Mouse (Mus musculus): ENCODE results near the gene Ddi2.

The Ddi2 gene

DNA sequence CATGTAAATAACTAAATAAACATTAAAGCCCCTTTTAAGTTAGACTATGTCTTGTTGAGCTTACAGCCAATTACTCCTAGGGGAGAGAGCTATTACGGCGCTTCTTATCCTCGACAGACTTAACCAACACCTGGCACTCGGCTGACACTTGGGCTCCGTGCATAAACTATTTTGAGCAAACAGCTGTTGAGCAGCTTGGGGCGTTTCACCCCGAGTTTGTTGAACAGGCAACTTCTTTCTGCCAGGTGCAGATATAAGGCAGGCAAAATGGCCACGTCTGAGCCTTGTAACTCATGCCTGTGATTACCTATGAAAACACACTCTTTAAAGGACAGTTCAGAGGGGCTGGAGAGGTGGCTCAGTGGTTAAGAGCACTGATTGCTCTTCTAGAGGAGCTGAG lies 14.8 kb upstream of the Ddi2 start:
- DNase-seq = no peak

DNA sequence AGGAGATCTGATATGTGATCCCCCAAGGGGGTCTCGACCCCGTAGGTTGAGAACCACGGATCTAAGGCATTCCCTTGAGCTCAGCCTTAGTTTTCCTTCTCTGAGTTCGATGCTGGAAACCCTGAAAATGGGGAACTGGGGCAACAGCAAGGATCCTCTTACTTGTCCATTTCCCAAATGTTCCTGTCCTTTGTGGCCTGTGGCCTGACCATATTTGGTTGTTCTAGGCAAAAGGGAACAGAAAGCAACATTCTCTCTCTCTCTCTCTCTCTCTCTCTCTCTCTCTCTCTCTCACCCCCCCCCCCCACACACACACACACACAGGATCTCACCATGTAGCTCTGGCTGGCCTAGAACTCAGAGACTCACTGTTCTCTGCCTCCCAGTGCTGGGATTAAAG lies 13.6 kb upstream of the Ddi2 start:
- DNase-seq = no peak

DNA sequence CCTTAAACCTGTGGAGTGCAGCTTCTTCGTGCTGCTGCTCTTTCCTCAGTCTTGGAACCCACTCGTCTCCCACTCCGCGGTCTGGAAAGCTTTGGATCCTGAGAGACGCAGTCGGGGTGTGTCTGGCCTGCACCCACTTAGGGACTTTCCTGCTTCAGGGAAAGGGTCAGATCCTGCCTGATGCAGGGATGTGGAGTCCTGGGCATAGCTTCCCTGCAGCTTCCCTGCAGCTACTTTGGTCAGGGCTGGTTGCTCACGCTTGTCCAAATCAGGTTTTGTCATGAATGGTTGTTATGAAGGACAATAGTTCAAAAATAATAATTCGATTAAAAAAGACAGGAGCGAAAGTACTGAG lies 12.0 kb upstream of the Ddi2 start:
- DNase-seq = no peak

DNA sequence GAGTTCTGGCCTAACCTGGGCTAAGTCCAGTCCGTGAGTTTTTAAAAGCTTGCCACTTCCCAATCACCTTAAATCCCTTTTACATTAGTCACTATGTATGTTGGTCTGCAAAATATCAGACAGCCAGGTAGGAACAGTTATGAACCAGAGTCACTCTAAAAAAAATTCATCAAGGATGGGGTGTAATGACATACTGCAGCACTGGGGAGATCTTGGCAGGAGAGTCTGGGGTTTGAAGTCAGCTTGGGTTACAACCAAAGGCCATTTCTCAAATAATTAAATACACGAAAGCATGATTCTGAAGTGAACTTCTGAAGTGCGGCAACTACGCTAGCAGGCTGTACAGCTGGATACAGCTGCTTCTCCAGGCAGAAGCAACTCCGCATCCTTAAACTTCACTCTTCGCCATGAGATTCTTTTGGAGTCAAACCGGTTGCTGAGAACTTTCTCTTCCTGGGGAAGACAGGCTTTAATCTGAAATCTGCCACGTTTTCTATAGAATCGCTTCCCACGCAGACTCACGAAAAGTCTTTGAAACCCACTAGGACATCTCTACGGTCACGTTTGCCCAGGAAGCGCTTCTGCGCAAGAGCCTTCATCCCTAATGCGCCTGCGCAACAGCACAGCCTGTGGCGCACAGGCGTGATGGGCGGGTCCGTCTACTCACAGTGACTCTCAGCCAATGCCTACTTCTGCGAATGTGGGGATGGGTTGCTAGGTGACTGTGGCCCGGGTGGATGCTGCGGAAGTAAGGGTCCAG lies 11.4 kb upstream of the Ddi2 start:
- DNase-seq = peak; percentile 93

DNA sequence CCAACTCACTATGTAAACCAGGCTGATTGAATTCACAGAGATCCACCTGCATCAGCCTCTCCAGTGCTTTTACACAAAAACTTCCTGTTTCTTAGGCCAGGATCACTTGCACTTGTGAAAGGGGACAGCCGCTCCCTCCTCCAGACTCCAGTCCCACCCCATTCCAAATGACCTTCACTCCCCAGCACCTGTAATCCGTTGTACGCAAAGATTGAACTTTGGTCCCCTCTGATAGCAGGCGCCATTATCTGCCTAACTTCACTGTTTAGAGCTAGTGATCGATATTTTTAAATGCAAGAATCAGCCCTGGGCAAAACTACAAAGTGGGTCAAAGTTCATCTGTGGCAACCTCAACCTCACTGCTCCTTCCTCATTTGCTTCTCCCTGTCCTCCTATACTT lies 8.5 kb upstream of the Ddi2 start:
- no peak for DNase-seq

DNA sequence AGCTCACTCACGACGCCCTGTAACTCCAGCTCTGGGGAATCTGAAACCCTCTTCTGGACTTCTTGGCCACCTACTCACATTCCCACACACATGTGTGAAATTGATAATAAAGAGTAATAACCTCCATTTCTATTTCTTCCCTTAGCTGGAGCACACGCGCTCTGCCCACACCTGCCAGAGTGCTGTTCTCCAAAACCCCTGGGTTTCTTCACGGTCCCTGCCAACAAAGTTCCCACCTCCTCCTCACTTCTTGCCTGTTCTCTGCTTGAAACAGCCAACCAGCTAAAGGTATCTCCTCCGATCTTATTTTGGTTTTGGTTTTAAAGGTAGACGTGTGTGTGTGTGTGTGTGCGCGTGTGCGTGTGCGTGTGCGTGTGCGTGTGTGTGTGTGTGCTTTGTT lies 7.2 kb upstream of the Ddi2 start:
- DNase-seq = no peak

DNA sequence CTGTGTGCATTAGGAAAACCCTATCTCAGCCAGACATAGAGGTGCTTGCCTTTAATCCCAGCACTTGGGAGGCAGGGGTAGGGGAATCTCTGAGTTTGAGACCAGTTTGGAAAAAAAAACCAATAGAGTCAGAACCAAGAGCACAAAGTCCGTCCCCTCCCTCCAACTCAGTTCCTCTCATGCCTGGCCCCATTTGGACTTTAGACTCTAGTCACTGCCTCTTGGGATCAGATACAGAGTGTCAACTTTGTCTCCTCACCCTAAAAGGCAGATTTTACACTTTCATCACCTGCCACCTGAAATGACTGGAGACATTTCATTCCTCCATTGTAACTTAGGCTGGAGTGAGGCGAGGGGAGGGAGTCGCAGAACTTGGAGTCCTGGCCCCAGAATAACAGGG lies 6.0 kb upstream of the Ddi2 start:
- no peak for DNase-seq

DNA sequence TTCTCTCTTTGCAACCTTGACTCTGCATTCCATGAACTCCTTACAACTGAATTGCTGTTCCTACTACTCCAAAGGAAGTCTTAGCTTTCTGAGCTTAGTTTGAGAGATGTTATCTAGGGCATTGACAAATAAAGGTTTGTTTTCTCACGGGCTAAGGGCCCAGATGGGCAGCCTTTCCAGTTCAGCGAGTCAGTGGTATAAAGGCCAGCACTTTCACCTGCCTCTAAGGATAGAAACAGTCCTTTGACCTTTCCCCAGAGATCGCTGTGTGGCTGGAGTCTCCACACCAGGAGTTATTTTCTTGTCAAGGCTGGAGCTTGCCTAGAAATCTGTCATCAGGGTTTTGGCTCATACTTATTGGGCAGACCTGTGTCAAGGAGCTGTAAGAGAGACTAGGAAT lies 2.5 kb upstream of the Ddi2 start:
- no peak for DNase-seq

DNA sequence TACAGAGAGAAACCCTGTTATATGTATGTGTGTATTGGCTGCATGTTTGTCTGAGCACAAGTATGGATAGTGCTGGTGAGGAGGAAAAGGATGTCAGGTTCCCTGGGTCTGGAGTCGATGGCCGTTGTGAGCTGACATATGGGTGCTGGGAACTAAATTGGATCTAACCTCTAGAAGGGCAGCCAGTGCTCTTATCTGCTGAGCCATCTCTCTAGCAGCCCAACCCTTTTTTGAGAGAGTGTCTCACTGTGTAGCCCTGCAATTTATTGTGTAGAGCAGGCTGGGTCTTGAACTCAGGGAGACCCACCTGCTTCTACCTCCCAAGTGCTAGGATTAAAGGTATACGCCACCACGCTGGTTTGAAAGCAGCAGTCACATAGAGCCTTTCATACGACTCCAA lies 2.1 kb upstream of the Ddi2 start:
- no peak for DNase-seq

DNA sequence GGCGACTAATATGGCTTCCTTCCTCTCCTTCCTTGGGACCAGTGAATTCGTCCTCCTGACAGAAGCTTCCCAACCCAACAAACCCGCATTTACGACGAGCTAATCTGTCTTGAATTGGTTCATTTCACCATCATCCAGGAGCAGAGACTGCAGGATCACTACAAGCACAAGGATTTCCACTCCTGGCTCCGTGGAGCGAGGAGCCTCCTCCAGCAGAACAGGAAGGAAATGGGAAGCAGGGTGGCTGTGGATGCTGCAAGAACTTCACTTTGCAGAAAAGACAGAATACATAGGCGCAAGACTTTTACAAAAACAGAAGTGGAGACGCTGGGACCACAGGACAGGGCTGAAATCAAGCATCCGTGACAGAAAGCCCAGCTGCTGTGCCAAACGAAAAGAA lies 1.4 kb upstream of the Ddi2 start:
- DNase-seq = no peak

DNA sequence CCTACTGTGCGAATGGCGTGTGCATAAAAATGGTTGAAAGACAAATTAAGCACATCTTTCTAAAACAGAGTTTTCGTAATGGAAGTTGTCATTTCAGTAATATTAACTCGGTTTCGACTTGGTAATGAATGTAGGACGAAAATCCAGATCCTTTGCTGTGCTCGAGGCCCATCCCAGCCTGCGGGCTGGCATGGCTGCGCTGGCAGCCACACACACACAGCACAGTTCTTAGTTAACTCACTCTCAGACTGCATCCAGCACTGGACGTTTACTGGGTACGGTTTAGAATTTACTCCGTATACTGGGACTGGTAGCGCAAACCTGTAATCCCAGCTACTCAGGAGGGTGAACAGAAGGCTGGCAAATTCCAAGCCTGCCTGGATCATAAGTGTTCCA lies 452 bp upstream of the Ddi2 start:
- DNase-seq = peak; percentile 26

DNA sequence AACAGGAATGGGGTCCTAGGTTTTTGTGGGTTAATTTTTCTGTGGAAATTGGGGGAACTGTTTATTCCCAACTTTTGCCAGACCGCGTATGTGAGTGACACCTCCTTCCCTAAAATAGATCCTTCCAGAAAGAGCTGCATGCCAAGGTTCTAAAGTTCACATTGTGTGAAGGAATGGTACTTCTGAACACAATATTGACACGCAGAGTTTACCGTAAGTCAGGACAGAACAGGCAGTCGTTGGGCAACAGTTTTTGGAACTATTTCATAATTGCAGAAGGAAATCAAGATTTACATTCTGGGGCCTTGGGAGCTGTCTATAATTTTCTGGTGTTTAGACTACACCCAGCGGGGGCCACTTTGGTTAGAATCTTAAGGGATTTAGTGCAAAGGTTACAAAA lies 1.3 kb downstream of the Ddi2 start:
- no peak for DNase-seq

DNA sequence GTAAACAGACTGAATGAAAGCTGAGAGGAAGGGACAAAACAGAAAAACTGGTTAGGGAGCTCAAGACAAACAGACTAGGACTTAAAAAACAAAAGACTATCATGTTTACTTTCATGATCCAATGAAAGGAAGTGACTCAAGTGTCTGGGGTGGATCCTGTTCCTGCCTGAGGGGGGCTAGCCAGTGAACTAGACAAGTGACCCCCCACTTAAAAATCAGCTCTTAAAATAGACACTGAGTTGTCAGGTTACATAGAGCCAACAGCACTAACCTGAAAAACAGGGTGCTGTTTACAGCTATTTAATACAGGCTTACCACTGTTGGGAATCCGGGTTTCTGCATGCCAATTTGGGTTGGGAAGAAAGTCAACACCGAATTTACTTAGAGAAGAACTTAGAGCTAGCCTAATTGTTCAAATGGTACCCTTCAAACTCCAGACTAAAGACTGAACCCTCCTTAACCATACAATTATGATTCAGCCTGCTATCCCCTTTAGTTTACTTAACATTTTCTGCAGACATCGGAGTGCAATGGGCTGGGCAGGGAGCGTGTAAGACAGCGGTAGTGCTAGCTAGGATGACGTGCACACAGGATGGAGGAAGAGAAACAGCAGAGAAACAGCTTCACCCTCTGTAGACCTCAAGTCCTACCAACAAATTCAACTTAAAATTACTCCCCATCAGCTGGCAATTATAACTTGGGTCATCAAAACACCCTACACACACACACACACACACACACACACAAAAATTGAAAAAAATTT lies 2.3 kb downstream of the Ddi2 start:
- DNase-seq = peak; percentile 12

DNA sequence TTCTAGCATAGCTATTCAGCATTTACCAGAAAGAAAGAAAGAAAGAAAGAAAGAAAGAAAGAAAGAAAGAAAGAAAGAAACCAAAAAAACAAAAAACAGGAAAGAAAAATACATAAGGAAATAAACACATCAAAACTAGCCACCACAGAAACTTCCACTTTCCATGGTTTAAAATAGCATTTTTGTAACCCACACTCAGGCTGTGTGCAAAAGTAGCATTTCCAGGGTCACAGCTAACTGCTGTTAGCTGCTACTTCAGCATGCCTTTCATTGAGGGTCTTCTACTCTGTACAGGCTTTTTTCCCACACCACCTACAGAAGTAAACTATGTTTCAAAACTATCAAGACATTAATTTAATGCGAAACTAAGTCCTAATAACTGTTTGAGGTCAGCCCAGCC lies 3.9 kb downstream of the Ddi2 start:
- no peak for DNase-seq

DNA sequence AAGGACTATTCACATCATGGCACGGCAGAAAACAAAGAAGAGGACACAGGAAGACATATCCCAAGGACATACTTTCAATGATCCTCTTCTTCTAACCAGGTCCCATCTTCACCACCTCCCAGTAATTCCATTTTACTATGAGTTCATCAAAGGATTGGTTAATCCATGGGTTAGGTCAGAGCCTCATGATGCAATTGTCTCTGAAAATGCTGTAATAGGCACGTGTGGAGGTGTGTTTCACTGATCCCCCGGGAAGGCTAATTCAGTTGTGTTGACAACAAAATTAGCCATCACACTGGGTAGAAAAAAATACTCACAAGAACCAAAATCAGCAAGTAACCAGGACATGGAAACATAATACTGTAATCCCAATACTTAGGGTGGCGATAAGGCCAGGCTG lies 5.6 kb downstream of the Ddi2 start:
- DNase-seq = no peak

DNA sequence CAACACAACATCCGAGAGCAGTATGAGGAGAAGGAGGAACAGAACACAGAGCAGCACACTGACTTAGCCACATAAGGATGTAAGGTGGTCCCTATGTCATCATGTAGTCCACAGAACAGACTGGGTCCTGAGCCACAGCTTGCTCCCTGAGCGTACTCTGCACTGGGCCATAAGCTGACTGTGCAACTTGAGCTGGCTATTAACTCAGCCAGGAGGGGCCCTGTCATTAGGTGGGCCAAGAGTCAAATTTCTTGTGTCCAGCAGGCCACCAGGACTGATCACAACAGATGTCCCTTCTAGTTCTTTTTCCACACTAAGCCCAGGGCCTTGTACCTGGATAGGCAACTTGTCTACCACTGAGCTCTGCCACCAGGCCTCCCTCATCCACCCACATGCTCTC lies 8.2 kb downstream of the Ddi2 start:
- DNase-seq = no peak

DNA sequence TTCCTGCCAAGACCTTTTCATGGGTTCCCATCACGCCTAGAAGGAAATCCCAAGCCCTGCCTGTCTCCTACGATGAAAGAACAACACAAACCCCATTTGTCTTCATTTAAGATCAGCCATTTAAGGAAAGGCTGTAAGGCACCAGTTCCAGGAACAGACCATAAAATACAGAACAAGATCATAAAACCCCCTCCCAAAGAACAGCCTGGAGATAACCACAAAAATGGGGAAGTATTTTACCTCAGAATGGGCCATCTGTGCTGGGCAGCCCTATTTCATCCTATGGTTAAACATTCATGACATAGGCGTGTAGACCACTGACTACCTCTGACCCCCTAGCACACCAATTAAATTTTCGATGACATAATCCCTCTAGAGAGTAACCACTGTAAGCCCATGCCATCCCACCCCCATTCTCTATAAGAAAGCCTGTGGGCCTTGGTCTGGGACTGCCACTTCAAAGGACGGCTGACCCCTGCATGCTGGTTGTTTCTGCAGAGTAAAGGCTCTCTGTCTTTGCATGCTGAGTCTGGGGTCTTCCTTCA lies 9.5 kb downstream of the Ddi2 start:
- DNase-seq = no peak

DNA sequence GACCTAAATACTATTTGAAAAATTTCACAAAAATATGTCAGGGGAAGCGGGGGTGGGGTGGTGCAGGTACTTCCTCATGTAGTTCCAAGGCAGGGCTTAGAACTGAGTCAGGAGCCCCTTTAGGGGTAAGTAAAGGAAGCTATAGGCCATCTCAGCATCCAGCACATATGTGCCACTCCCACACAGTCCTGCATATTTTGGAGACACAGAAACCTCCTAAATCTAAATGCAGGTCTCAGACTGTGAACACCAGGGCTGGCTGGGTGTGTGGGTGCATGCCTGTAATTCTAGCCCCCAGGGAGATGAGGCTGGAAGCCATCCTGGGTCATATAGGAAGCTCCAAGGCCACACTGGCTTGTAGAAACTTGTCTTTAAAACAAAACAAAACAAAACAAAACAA lies 12.0 kb downstream of the Ddi2 start:
- DNase-seq = no peak

DNA sequence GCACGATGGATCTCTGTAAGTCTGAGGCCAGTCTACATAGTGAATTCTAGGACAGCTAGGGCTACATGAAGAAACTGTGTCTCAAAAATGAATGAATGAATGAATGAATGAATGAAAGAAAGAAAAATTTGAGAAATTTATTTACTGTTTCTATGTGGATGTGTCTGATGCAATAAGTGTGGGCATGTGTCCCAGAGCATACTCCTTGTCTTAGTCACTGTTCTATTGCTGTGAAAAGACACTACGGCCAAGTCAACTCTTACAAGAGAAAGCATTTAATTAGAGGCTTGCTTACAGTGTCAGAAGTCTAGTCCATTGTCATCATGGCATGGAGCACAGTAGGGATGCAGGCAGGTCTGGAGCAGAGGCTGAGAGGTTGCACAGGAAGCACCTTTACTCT lies 14.2 kb downstream of the Ddi2 start:
- no peak for DNase-seq

DNA sequence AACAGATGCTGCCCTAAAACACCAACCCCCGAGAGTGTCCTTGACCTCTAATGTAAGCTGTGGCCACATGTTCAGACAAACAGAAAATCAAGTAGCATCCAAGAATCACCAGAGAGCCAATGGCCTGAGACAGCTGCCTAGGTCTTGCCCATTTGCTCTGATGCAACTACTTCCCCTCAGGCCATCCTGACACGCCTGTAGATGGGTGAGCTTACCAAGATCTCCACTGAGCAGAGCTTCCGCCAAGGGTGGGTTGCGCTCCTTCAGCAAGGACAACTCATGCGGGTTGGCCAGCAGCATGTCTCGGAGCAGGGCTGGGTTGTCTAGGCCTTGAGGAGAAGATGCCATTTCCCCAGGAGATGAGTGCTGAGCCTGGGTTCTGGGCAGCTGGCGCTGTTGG lies 15.2 kb downstream of the Ddi2 start:
- no peak for DNase-seq

DNA sequence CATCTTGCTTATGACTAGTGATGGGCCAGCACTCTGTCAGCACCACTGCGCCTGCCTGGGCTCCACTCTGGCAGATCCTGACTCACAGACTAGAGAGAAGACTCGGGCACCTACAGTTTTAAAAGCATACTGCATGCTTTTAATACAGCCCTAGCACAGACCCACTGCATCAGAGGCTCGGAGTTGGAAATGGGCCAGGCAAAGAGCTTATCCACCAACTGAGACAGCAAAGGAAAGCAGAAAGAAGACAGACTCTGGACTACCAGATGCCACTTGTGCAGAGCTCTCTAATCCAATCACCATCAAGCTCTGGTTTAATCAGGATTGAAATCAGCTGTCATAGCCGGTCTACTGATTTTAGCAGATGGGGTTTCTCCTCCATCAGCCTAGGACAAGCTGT lies 17.9 kb downstream of the Ddi2 start:
- DNase-seq = no peak

DNA sequence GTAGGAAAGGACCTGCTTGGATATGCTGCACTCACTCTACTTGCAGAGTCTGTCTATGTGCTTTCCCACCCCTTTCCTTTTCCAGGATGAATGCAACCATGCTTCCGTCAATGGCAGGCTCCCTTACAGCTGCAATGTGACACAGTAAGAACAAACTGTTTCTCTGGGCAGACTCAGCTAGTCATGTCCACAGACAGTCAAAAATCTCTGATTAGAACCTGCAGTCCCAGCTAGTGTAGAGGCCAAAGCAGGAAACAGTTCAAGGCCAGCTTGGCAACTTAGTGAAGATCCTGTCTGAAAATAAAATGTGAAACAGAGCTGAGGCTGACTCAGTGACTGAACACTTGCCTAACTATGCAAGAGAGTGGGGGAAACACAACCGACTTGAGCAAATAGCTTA lies 18.6 kb downstream of the Ddi2 start:
- DNase-seq = no peak

DNA sequence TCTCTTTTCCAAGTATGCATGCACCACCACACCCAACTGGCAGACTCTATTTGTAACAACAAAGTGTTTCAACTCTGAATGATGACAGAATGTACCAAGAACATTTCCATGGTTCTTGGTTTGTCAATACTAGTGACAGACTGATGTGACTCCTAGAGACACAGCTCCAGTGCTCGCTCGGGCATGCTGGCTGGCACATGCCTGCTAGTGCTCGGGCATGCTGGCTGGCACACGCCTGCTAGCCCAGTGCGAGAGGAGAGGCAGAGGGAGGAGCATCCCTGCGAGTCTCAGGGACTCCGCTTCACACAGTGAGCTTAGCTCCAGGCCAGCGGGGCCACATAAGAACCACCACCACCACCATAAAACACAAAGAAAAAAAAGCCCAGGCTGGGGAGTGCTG lies 28.5 kb downstream of the Ddi2 start:
- no peak for DNase-seq

DNA sequence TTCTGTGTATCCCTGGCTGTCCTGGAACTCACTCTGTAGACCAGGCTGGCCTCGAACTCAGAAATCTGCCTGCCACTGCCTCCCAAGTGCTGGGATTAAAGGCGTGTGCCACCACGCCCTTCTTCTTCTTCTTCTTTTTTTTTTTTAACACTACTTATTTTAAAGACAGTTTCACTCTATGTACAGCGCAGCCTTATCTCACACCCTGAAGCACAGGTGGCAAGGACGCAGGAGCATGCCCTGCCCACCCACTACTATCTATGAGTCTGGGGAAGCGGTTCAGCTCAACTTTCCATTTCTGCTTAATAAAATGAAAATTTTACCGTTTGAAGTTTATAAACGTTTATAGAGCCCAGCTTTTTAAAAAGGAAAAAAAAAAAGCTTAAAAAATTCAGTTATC lies 34.7 kb downstream of the Ddi2 start:
- DNase-seq = no peak

DNA sequence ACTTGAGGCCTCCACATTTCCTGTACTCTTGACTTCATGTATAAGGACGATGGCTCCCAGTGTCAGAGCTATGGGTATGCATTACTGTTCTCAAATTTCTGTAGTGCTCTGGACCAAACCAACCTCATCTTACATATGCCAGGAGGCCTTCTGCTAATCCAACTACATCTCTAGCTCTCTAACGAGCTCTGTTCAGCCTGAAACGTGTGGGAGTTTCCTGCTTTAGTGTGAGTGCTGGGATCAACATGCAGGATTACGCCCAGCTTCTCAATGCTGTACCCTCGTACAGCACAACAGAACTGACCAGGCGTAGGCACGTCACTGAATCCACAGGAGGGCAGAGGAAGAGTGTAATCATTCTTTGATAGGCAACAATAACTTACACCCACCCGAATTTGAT lies 36.7 kb downstream of the Ddi2 start:
- DNase-seq = no peak
